Mouse (Mus musculus): ENCODE measurements around the gene Padi4.

Gene Padi4

GRCm38 (mm10) chr4:140774025-140774800, at the start of gene Padi4:
Gene Padi4, minus strand, starts transcription at chr4:140774236.
- DNase-seq (ENCODE audit: extremely low spot score, low spot score) = no peak

GRCm38 (mm10) chr4:140821988-140822387, 48.0 kb upstream of the Padi4 start:
- DNase-seq (ENCODE audit: extremely low spot score, low spot score) = no peak

- DNase-seq (ENCODE audit: extremely low spot score, low spot score) = no peak
These were observed 43.4 kb upstream of the Padi4 start for GRCm38 (mm10) chr4:140817413-140817812.

GRCm38 (mm10) chr4:140815996-140816917, 42.2 kb upstream of the Padi4 start:
- no peak for DNase-seq (ENCODE audit: extremely low spot score, low spot score)

- DNase-seq (ENCODE audit: extremely low spot score, low spot score) = no peak
These were observed 41.5 kb upstream of the Padi4 start for GRCm38 (mm10) chr4:140815496-140815895.

GRCm38 (mm10) chr4:140814241-140815225, 40.5 kb upstream of the Padi4 start:
- DNase-seq (ENCODE audit: extremely low spot score, low spot score) = peak; percentile 48

GRCm38 (mm10) chr4:140813358-140814185, 39.5 kb upstream of the Padi4 start:
- DNase-seq (ENCODE audit: extremely low spot score, low spot score) = no peak

DNA sequence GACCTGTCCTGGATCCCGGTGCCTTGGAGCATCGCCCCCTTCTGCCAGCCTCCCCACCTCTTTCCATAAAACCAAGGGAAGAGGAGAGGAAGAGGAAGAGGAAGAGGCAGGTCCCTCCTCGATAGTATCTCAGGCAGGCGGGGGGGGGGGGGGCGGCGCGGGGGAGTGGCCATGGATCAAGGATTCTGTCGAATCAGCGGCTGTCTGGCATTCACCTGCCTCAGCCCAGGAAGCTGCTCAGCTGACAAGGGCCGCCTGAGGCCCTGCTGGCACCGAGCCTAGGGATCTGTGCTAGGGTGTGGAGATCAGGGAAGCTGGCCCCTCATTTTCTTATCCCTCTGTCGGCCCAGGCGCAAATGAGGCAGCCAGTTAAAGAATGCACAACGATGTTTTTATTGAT, 38.6 kb upstream of the Padi4 start:
- DNase-seq (ENCODE audit: extremely low spot score, low spot score) = no peak

DNA sequence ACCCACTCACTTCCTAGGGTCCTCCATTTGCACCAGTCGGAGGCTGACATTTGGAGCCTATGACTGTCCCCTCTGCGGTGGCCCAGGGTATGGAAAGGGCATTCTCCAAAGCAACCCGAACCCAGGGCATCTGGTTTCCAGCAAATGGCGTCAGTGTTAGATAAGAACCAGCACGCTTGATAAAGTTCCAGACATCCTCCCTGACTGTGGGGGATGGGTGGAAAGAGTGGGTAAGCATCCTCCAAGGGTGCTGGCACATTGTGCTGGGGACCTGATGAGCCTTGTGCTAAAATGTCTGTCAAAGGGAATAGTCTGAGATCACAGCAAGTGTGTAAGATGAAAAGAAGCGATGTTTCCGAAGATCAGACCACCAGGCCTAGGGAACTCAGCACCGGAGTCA, 38.2 kb upstream of the Padi4 start:
- no peak for DNase-seq (ENCODE audit: extremely low spot score, low spot score)

DNA sequence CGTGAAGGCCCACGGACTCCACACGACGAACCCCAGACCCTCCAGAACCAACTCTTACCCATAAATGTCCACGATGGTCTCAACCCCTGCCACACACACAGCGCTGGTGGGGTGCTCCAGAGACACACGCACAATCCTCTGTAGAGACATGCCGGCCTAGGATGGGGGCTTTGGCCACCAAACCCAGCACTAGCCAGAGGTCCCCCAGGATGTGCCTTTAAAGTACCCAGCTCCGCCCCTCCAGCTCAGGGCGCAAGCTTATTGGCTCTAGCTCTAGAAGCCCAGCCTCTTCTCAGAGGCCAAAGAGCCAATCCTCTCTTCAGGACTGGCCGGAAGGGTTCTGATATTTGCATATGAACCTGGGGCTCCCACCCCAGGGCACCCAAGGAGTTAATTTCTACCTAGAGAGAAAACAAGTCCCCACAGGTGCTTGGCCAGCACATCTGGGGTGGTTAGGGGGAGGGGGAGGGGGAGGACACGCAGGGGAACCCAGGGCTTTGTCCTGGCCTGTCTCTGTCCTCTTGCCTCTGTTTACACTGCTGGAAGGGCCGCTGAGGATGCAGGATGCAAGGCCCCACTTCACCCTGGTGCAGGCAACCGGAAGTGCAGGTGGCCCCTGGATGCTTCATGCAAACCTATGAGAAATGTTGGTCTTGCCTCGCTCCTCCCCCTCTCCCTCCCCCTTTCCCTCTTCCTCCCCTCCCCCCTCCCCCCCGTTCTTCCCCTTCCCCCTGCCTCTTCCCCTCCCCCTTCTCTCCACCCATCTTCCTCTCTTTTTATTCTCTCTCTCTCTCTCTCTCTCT, 36.6 kb upstream of the Padi4 start, which contains the start of gene Padi3:
Gene Padi3 (minus strand): TSS at position 191 of the 803 bp plus-strand sequence.
- no peak for DNase-seq (ENCODE audit: extremely low spot score, low spot score)

DNA sequence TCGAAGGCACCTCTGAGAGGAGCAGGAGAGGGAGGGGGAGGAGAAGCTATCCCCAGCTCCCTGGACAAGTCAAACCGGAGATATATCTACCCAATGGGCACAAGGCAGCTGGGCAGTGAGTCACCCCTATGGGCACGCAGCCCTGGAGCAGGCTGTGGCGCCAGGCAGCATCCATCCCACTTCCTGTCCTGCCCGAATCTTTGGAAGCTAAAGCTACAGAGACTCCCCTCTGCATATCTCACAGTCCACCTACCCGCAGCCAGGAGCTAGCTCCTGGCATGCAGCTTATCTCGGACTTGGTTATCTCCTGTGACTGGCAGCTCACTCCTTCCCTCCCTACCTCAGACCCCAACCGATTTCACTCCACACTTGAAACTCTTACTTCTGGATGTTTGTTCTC, 35.1 kb upstream of the Padi4 start:
- DNase-seq (ENCODE audit: extremely low spot score, low spot score) = no peak

DNA sequence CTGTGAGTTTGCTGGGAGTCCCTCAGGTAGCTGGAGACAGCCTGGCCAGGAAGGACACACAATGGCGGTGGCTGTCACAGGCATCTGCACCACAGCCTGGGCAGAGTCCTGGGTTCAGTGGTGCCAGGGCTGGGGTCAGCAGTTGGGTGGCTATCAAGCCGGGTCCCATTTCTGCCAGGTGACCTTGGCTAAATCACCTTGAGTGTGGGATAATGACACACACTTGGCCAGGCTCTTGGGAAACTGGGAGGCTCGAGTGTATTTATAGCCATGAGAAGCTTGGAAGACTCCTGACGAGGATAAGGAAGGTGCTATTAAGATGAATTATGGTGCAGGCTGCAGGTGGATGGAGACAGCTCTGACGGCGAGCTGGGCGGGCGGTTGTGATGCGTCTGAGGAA, 30.6 kb upstream of the Padi4 start:
- DNase-seq (ENCODE audit: extremely low spot score, low spot score) = no peak

DNA sequence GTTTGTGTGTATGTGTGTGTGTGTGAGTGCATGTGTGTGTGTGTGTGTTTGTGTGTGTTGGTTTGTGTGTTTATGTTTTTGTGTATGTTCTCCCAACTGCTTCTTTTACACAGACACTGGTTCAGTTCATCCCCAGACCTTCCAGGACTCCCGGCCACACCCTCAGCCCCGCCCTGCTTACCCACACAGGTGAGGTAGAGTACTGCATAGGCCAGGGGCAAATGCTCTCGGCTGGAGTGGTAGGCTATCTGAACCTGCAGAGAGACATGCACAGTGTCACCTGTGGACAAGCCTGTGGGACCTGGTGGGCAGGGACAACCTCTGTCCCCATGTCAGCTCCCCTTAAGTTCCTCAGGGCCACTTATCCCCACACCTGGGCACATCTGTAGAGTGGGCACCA, 27.3 kb upstream of the Padi4 start:
- no peak for DNase-seq (ENCODE audit: extremely low spot score, low spot score)

DNA sequence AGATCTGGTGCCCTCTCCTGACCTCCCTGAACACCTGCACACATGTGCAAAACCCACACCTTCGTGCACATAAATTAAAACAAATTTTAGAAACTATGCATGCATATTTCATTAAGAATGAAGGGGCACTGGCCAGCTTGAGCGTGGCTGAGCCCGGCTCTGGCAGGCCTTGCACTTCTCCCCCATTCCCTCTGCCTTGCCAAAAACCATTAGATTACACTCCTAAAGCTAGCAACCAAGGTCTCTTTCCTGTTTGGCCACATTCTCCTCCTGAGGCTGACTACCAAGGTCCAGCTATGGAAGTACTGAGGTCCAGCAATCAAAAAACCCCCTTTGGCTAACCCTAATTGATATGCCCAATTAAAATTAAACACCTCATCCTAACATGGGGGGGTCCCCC, 22.8 kb upstream of the Padi4 start:
- no peak for DNase-seq (ENCODE audit: extremely low spot score, low spot score)

DNA sequence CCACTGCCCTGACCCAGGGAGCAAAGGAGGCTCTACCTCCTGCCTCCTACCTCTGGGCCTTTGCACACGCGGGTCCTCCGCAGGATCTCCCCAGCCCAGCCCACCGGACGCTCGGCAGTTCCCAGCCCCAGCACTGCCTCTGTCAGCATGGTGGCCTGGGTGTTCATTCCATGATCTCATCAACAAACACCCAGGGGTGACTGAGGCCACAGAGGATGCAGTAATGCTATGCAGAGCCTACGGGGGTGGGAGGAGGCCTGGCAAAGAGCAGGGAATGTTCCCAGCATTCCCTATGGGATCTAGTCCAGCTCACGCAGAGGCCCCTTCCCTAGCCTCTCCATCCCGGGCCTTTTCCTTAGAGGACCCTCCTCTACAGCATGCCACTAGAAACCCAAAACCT, 20.6 kb upstream of the Padi4 start:
- DNase-seq (ENCODE audit: extremely low spot score, low spot score) = no peak

- no peak for DNase-seq (ENCODE audit: extremely low spot score, low spot score)
These were observed 19.8 kb upstream of the Padi4 start for GRCm38 (mm10) chr4:140793795-140794194.

DNA sequence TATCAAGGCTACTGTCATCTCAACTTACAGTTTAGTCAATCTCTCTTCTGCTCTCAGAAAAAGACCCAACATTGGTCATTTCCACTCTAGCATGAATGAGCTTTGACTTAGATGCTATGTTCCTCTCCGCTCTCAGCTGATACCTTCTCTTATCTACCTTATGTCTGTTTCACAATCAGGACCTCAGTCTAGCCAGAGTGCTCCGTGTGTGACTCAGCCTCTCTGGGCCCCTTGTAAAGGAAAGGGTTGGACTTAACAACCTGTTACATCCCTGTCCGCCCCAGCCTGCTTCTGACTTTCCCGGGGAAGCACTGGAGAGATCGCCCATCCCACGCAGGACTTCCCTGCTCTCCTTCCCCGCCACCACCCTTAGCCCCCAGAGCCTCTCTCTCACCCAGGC, 18.5 kb upstream of the Padi4 start:
- DNase-seq (ENCODE audit: extremely low spot score, low spot score) = no peak

- DNase-seq (ENCODE audit: extremely low spot score, low spot score) = no peak
These were observed 17.0 kb upstream of the Padi4 start for GRCm38 (mm10) chr4:140791071-140791470.

- no peak for DNase-seq (ENCODE audit: extremely low spot score, low spot score)
These were observed 15.9 kb upstream of the Padi4 start for GRCm38 (mm10) chr4:140789983-140790382.

All from neural tube, embryonic 10.5 days (tissue).